Mouse (Mus musculus) midbrain, postnatal 0 days (tissue): ENCODE data around the gene Crygc. TPM values are rescaled to one million over a fixed set of nuclear protein-coding genes. Genes with fewer than 3 reads are reported as not detected.

Experiments
- ATAC-seq: fragments of 200-750 bp; cut with Nextera tagmentation; 2 replicates; pipeline ENCODE4 v1.8.0; 2017; ENCODE audit warnings: moderate number of reproducible peaks, mild to moderate bottlenecking, moderate TSS enrichment, moderate library complexity; ENCODE audit not compliant: low FRiP score
- DNase-seq: peaks from one replicate; pipeline ENCODE4 v3.0.0-alpha.2; 2015; ENCODE audit warnings: low spot score
- H3K27ac ChIP-seq: fragments of 300-500 bp; sonication (generic); 2 replicates; pipeline ENCODE4 v1.5.1; 2014; ENCODE audit warnings: low read depth, mild to moderate bottlenecking, low read length, mixed read lengths
- H3K27me3 ChIP-seq: fragments of 300-500 bp; sonication (generic); 2 replicates; pipeline ENCODE4 v1.6.1; 2014; ENCODE audit warnings: low read length, control low read depth, mixed read lengths; ENCODE audit not compliant: insufficient read depth
- H3K36me3 ChIP-seq: fragments of 300-500 bp; sonication (generic); 2 replicates; pipeline ENCODE4 v1.6.1; 2014; ENCODE audit warnings: low read length, control low read depth, mixed read lengths; ENCODE audit not compliant: insufficient read depth
- H3K4me1 ChIP-seq: fragments of 300-500 bp; sonication (generic); 2 replicates; pipeline ENCODE4 v1.6.1; 2014; ENCODE audit warnings: mild to moderate bottlenecking, control low read depth, antibody characterized with exemption, low read length, mixed read lengths; ENCODE audit not compliant: insufficient read depth
- H3K4me2 ChIP-seq: fragments of 300-500 bp; sonication (generic); 2 replicates; pipeline ENCODE4 v1.6.1; 2014; ENCODE audit warnings: low read depth, mild to moderate bottlenecking, low read length, mixed read lengths; ENCODE audit not compliant: poor library complexity, severe bottlenecking
- H3K4me3 ChIP-seq: fragments of 300-500 bp; sonication (generic); 2 replicates; pipeline ENCODE4 v1.5.1; 2014; ENCODE audit warnings: low read depth, mild to moderate bottlenecking, low read length, moderate library complexity
- H3K9ac ChIP-seq: fragments of 300-500 bp; sonication (generic); replicated peaks from 2 replicates; pipeline ENCODE4 v1.6.1; 2014; ENCODE audit warnings: mild to moderate bottlenecking, low read length, moderate library complexity, mixed read lengths; ENCODE audit not compliant: poor library complexity, severe bottlenecking
- H3K9me3 ChIP-seq: fragments of 300-500 bp; sonication (generic); 2 replicates; pipeline ENCODE4 v1.6.1; 2016; ENCODE audit warnings: low read length, control low read depth
- CTCF ChIP-seq: IDR thresholded peaks from 2 replicates; pipeline ENCODE4 v1.5.1; 2016; ENCODE audit warnings: antibody characterized with exemption, mild to moderate bottlenecking
- WGBS: fragments of 180-500 bp; shearing (Covaris S2); extraction: QIAGEN DNeasy Blood & Tissue Kit; methylation state at CpG from one replicate; pipeline ENCODE4 v1.1.7; 2014; 5-methylcytosine and 5-hydroxymethylcytosine counted together
- polyA plus RNA-seq: library from polyadenylated mRNA; unstranded; fragments of >200 nt; fragmentation: Nextera tagmentation; extraction: Ambion mirVana; gene quantifications from 2 replicates; pipeline ENCODE4 v1.2.1, GENCODE M21; 2015
- total RNA-seq: library from RNA; depleted of rRNA; stranded (reverse); fragments of >200 nt; gene quantifications from 2 replicates; pipeline ENCODE4 v1.2.3, GENCODE M21; 2014; rRNA removed

The Crygc gene
- total and polyA plus RNA-seq, 2 experiments from 2014 or later, result not detected

GRCm38 (mm10) chr1:65037542-65037941 lies 35.9 kb downstream of the Crygc start:
- Histone ChIP-seq H3K27ac (no peak overlapping the region), H3K4me3 (no peak overlapping the region), H3K4me2 (no peak overlapping the region), H3K9me3 (no peaks in the 10 kb centered on the region), H3K4me1 (no peaks in the 10 kb centered on the region), H3K9ac (no peak overlapping the region), H3K27me3 (no peaks in the 10 kb centered on the region), H3K36me3 (no peaks in the 10 kb centered on the region)
- ATAC-seq, result no peak
- 88% methylated on average over 2 of the region's 2 CpGs for WGBS
- TF ChIP-seq CTCF, result no peak
- no peak for DNase-seq

DNA sequence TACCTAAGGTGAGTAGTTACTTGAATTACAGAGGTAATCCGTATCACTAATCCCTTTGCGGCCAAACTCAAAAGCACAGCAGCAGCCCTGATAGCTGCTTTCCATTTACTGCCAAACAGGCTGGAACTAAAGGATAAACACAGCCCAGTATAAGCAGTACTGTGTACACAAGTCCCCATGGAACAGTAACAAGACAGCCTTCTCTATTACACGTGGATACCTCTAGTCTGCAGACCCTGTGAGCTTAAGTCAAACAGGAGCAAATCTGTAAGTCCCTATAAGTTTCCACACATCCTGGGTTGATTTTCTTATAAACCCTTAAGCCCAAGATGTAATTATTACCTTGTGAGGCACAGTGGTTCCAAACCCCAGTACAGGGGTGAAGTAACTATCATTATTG lies 38.0 kb downstream of the Crygc start:
- no peak for TF ChIP-seq CTCF
- Histone ChIP-seq H3K9ac (no peak overlapping the region), H3K9me3 (no peaks in the 10 kb centered on the region), H3K36me3 (no peaks in the 10 kb centered on the region), H3K4me3 (no peak overlapping the region), H3K27ac (no peak overlapping the region), H3K4me1 (no peaks in the 10 kb centered on the region), H3K27me3 (no peaks in the 10 kb centered on the region), H3K4me2 (no peak overlapping the region)
- no peak for ATAC-seq
- DNase-seq, result no peak
- 26% methylated on average over 3 of the region's 3 CpGs for WGBS

DNA sequence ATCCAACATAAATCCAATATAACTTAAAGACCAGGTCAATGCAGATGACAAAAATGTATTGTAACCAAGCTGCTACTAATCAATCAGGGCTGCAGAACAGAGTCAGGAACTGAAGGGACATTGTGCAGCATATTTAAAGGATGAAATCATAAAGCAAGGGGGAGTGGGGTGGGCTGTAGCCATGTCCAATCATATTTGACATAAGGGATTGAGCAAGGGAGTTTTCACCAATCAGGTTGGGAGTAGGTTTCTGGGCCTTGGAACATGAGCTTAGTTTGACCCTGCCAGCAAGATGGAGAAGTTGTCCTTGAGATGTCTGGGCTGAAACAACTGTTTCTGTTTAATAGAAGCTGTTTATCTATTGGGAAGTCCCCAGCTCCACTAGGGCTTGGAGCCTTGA lies 40.8 kb downstream of the Crygc start, which contains the start of gene Akr1cl:
Akr1cl (minus strand) TSS at position 119 of the 400 bp plus-strand sequence.
- Histone ChIP-seq H3K4me2 (no peak within 1 kb of the TSS), H3K9ac (no peak within 1 kb of the TSS), H3K27me3 (no peaks in the 10 kb centered on the region), H3K9me3 (no peaks in the 10 kb centered on the region), H3K36me3 (no peaks in the 10 kb centered on the region), H3K27ac (no peak within 1 kb of the TSS), H3K4me1 (no peaks in the 10 kb centered on the region), H3K4me3 (no peak within 1 kb of the TSS)
- TF ChIP-seq CTCF, result no peak
- ATAC-seq (no peak), DNase-seq (no peak)

- no peak overlapping the region for H3K4me2 ChIP-seq
- H3K4me1 ChIP-seq, result no peaks in the 10 kb centered on the region
- ATAC-seq (no peak), DNase-seq (no peak)
- no peaks in the 10 kb centered on the region for H3K36me3 ChIP-seq
- H3K4me3 ChIP-seq, result no peak overlapping the region
- no peak overlapping the region for H3K27ac ChIP-seq
- no peaks in the 10 kb centered on the region for H3K9me3 ChIP-seq
- 64% methylated on average over 9 of the region's 9 CpGs for WGBS
- no peak overlapping the region for H3K9ac ChIP-seq
- no peak for TF ChIP-seq CTCF
- no peaks in the 10 kb centered on the region for H3K27me3 ChIP-seq
Measured at GRCm38 (mm10) chr1:65028206-65028605, 45.3 kb downstream of the Crygc start.

Other genes with a start within 250 kb of the Crygc start
- gene Plekhm3, start 116.9 kb downstream of the Crygc start, total RNA-seq, result 14.6 and 21.9 TPM in 2 replicates
- gene Plekhm3, start 116.9 kb downstream of the Crygc start, polyA plus RNA-seq, result 5.6 and 5.9 TPM in 2 replicates
- gene Akr1cl, start 40.9 kb downstream of the Crygc start, total RNA-seq, result not detected in 2 replicates
- gene Akr1cl, start 40.9 kb downstream of the Crygc start, polyA plus RNA-seq, result not detected in 2 replicates
- not detected in 2 replicates for gene Cryge, start 22.5 kb downstream of the Crygc start, total RNA-seq
- not detected in 2 replicates for gene Cryge, start 22.5 kb downstream of the Crygc start, polyA plus RNA-seq
- gene Crygd, start 10.2 kb downstream of the Crygc start, total RNA-seq, result not detected in 2 replicates
- gene Crygd, start 10.2 kb downstream of the Crygc start, polyA plus RNA-seq, result not detected in 2 replicates
- not detected in 2 replicates for gene Crygb, start 8.6 kb upstream of the Crygc start, total RNA-seq
- 0.38 and 0.43 TPM in 2 replicates for gene Crygb, start 8.6 kb upstream of the Crygc start, polyA plus RNA-seq
- 0.90 and 2.8 TPM in 2 replicates for gene Cryga, start 29.7 kb upstream of the Crygc start, total RNA-seq
- 0.50 and 0.95 TPM in 2 replicates for gene Cryga, start 29.7 kb upstream of the Crygc start, polyA plus RNA-seq
- gene Gm28845, start 45.9 kb upstream of the Crygc start, total RNA-seq, result 0.47 and 1.3 TPM in 2 replicates
- 1.2 and 1.6 TPM in 2 replicates for gene Gm28845, start 45.9 kb upstream of the Crygc start, polyA plus RNA-seq
- 4.2 and 8.4 TPM in 2 replicates for gene D630023F18Rik, start 49.5 kb upstream of the Crygc start, total RNA-seq
- gene D630023F18Rik, start 49.5 kb upstream of the Crygc start, polyA plus RNA-seq, result 8.8 and 9.7 TPM in 2 replicates
- 240 and 332 TPM in 2 replicates for gene Idh1, start 112.8 kb upstream of the Crygc start, total RNA-seq
- gene Idh1, start 112.8 kb upstream of the Crygc start, polyA plus RNA-seq, result 408 and 416 TPM in 2 replicates
- 30.1 and 39.6 TPM in 2 replicates for gene Pikfyve, start 113.0 kb upstream of the Crygc start, total RNA-seq
- 7.7 and 10.4 TPM in 2 replicates for gene Pikfyve, start 113.0 kb upstream of the Crygc start, polyA plus RNA-seq
- 1.5 and 3.4 TPM in 2 replicates for gene Pth2r, start 208.4 kb upstream of the Crygc start, total RNA-seq
- gene Pth2r, start 208.4 kb upstream of the Crygc start, polyA plus RNA-seq, result 2.1 and 2.3 TPM in 2 replicates